Mouse (Mus musculus) embryonic fibroblast, embryonic 13.5 days (primary cell): Measurements from ENCODE around the gene Cd33.
A peak's percentile ranks its signal among the peaks of the same experiment; 100 is the strongest.

Experiments
- CTCF ChIP-seq: IDR thresholded peaks from 2 replicates; pipeline ENCODE4 v1.5.1; 2011; ENCODE audit warnings: mild to moderate bottlenecking, control low read depth, low read length, moderate library complexity, borderline replicate concordance; ENCODE audit not compliant: insufficient read depth
- POLR2A ChIP-seq: IDR thresholded peaks from 2 replicates; pipeline ENCODE4 v1.6.1; 2011; ENCODE audit warnings: low read depth, mild to moderate bottlenecking, control low read depth, low read length, moderate library complexity

DNA sequence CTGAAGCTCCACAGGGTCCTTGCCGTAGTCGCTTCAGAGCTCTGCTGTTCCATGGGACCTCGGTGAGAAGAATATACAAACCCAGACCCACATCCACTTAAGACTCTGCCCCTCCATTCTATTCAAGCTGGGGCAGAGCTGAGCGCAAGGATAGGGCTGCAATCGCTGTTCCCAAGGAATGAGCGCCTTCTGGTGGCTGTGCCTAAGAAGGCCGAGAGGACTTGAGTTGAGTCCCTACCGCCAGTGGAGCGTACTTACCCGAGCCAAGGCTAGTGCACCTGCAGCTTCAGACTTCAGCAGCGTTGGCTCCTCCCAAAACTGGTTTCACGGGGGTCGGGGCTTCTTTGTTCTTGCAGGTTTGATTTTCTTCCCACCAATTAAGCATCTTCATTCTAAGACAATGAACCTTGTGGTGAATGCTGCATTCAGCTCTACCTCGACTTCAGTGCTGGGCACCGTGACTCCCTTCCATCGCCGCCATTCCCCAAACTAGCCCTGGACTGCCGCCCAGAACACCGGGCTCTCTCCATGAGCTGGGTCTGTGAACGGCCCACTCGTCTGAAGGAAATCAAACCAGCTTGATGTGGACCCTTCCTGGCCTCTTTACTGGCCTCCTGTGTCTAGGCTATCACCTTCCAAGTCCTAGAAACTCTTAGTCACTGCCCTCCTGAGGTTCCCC lies 48.7 kb downstream of the Cd33 start:
- TF ChIP-seq CTCF (peak; percentile 80), POLR2A (no peak)
